Mouse (Mus musculus) kidney, adult 2 months (tissue): ENCODE results near the gene Tgfb1. TPM values are rescaled to one million over a fixed set of nuclear protein-coding genes. Genes with fewer than 3 reads are reported as not detected.
A peak's percentile ranks its signal among the peaks of the same experiment; 100 is the strongest.
"Not testable (repeated sequence)": the region's sequence is repeated elsewhere in the genome, so short reads cannot be mapped to it uniquely, and the experiment has no call there.

Experiments
- DNase-seq: peaks from one replicate; pipeline ENCODE4 v3.0.0; 2021
- H3K27ac ChIP-seq: fragments of 200-500 bp; 2 replicates; pipeline ENCODE4 v1.5.1; 2012; ENCODE audit warnings: low read depth, low read length, control low read depth, inconsistent platforms; ENCODE audit not compliant: insufficient read depth
- H3K27me3 ChIP-seq: fragments of 200-500 bp; replicated peaks from 2 replicates; pipeline ENCODE4 v1.6.1; 2012; ENCODE audit warnings: mild to moderate bottlenecking, moderate library complexity, low read length, inconsistent platforms; ENCODE audit not compliant: control insufficient read depth, insufficient read depth
- H3K36me3 ChIP-seq: fragments of 200-500 bp; 2 replicates; pipeline ENCODE4 v1.6.1; 2012; ENCODE audit warnings: mild to moderate bottlenecking, moderate library complexity, low read length, inconsistent platforms; ENCODE audit not compliant: control insufficient read depth, insufficient read depth
- H3K4me1 ChIP-seq: fragments of 200-500 bp; 2 replicates; pipeline ENCODE4 v1.6.1; 2011; ENCODE audit warnings: low read length; ENCODE audit not compliant: control insufficient read depth, insufficient read depth
- H3K4me3 ChIP-seq: fragments of 200-500 bp; 2 replicates; pipeline ENCODE4 v1.5.1; 2011; ENCODE audit warnings: mild to moderate bottlenecking, low read depth, low read length, control low read depth; ENCODE audit not compliant: insufficient read depth
- CTCF ChIP-seq: fragments of 200-500 bp; conservative IDR thresholded peaks from 2 replicates; pipeline ENCODE4 v1.5.1; 2011; ENCODE audit warnings: low read depth, mild to moderate bottlenecking, control low read depth, low read length, moderate library complexity, mixed read lengths; ENCODE audit not compliant: insufficient read depth, insufficient read length
- POLR2A ChIP-seq: fragments of 200-500 bp; IDR thresholded peaks from one replicate; pipeline ENCODE4 v1.6.1; 2011; ENCODE audit warnings: low read depth, low read length, control low read depth
- WGBS: fragments of 180-500 bp; shearing (Covaris S2); methylation state at CpG from one replicate; pipeline ENCODE4 v1.1.7; 2018; 5-methylcytosine and 5-hydroxymethylcytosine counted together
- polyA plus RNA-seq: library from polyadenylated mRNA; depleted of rRNA; stranded (reverse); fragments of >200 nt; gene quantifications from 2 replicates; pipeline ENCODE4 v1.2.3, GENCODE M21; 2012

Tgfb1 gene
- polyA plus RNA-seq, 1 experiment = 24.5 TPM

GRCm38 (mm10) chr7:25719761-25720610, 33.2 kb downstream of the Tgfb1 start:
- Histone ChIP-seq H3K4me1 (peaks cover 3% of the 10 kb centered on the region; the same call in 1 of the 2 replicates), H3K4me3 (no peak overlapping the region), H3K27ac (no peak overlapping the region), H3K27me3 (no peaks in the 10 kb centered on the region), H3K36me3 (peaks cover 2% of the 10 kb centered on the region)
- WGBS = 57% methylated on average over 10 of the region's 10 CpGs
- TF ChIP-seq POLR2A (no peak), CTCF (peak; percentile 96)
- DNase-seq = peak; percentile 79

DNA sequence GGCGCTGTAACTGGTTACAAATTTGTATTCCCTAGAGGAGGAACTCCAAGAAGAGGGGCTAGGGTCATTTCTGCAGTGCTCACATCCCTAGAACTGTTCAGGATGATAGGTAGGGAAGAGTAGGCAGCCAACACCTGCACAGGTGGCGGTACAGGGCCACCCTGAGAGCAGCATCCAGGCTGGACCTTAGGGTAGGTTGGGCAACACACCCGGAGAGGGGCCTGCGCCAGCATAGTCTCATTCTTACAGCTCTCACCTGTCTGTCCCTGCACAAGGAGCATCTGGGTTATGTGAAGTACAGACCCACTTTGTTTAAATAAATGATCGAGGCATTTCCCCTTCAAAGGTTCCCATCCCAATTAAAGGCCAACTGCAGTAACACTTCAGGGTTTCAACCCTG, 34.0 kb downstream of the Tgfb1 start:
- DNase-seq = no peak
- Histone ChIP-seq H3K36me3 (peaks cover 2% of the 10 kb centered on the region), H3K4me3 (no peak overlapping the region), H3K27me3 (no peaks in the 10 kb centered on the region), H3K27ac (no peak overlapping the region), H3K4me1 (peaks cover 3% of the 10 kb centered on the region; the same call in 1 of the 2 replicates)
- TF ChIP-seq POLR2A (no peak), CTCF (no peak)
- 91% methylated on average over 5 of the region's 5 CpGs for WGBS

- not testable (repeated sequence) for H3K4me3 ChIP-seq, H3K4me1 ChIP-seq, H3K27me3 ChIP-seq, H3K27ac ChIP-seq, H3K36me3 ChIP-seq, DNase-seq
Observed at GRCm38 (mm10) chr7:25721776-25722175, 35.0 kb downstream of the Tgfb1 start.

DNA sequence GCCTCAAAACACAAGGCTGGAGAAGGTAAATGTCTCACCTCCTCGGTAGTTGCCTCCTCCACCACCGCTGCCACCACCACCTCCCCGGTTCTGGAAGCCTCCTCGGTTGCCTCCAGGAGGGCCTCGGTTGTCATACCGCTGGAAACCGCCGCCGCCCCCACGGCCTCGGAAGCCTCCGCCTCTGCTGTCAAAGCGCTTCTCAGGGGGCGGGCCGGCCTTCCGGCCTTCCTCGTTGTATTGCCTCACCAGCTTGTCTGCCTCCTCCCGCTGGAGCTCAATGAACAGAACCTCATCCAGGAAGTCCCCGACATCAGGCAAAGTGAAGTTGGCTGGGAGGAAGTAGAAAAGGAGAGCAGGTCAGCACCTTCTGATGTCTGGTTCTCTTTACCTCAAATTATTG, 39.1 kb downstream of the Tgfb1 start:
- TF ChIP-seq POLR2A (no peak), CTCF (no peak)
- no peak for DNase-seq
- Histone ChIP-seq H3K27me3 (no peaks in the 10 kb centered on the region), H3K27ac (no peak overlapping the region), H3K36me3 (peaks cover 2% of the 10 kb centered on the region), H3K4me3 (no peak overlapping the region), H3K4me1 (no peaks in the 10 kb centered on the region)
- 73% methylated on average over 19 of the region's 19 CpGs for WGBS

- Histone ChIP-seq H3K4me3 (no peak overlapping the region), H3K27me3 (no peaks in the 10 kb centered on the region), H3K4me1 (no peaks in the 10 kb centered on the region), H3K27ac (no peak overlapping the region), H3K36me3 (peaks cover 8% of the 10 kb centered on the region; the same call in 1 of the 2 replicates)
- DNase-seq = no peak
- 73% methylated on average over 5 of the region's 5 CpGs for WGBS
- no peak for TF ChIP-seq CTCF
- TF ChIP-seq POLR2A = no peak
Observed at GRCm38 (mm10) chr7:25727800-25728199, 41.0 kb downstream of the Tgfb1 start.

DNA sequence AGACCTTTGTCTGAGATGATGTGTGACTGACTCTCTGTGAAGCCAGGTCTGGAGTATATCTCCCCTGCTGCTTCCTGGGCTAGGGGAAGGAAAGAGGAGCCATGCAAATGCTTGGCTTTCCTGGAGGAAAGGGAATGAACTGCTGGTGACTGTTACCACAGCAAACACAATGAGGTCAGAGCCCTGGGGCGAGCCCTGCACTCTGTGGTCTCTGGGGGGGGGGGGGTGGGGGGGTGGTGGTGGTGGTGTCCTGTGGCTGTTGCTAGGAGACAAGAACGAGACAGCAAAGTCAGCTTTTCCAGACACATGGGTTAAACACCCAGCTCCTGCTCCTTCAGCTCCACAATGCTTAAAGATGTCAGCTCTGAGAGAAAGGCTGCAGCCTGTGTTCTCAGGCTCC, 42.6 kb downstream of the Tgfb1 start:
- Histone ChIP-seq H3K36me3 (peaks cover 12% of the 10 kb centered on the region; the same call in 1 of the 2 replicates), H3K27me3 (no peaks in the 10 kb centered on the region), H3K4me3 (no peak overlapping the region), H3K4me1 (no peaks in the 10 kb centered on the region), H3K27ac (no peak overlapping the region)
- TF ChIP-seq CTCF (no peak), POLR2A (no peak)
- 26% methylated on average over 2 of the region's 2 CpGs for WGBS
- DNase-seq = no peak

GRCm38 (mm10) chr7:25729862-25730261, 43.1 kb downstream of the Tgfb1 start:
- WGBS = 86% methylated on average over 2 of the region's 2 CpGs
- no peak for TF ChIP-seq POLR2A
- TF ChIP-seq CTCF = no peak
- no peak for DNase-seq
- Histone ChIP-seq H3K4me1 (no peaks in the 10 kb centered on the region), H3K36me3 (peaks cover 14% of the 10 kb centered on the region; the same call in 1 of the 2 replicates), H3K27ac (no peak overlapping the region), H3K4me3 (no peak overlapping the region), H3K27me3 (no peaks in the 10 kb centered on the region)
